Mouse (Mus musculus): ENCODE data around the gene Sel1l2. TPM values are rescaled to one million over a fixed set of nuclear protein-coding genes. Genes with fewer than 3 reads are reported as not detected.

Sel1l2 gene
- total and polyA plus RNA-seq, 3 experiments, result not detected

GRCm38 (mm10) chr2:140214519-140215027 lies 174.9 kb downstream of the Sel1l2 start:
- dilution Hi-C loops (cut with MboI; ENCODE audit: extremely low pct_ligation_motif_present, extremely low pct_unique_long_range_greater_than_20kb, low sequenced_read_pairs), result no loop called here
- no peaks in the 10 kb centered on the region for H3K36me3 ChIP-seq (replicated peaks in 1 of 2; ENCODE audit: control insufficient read depth in 1 of 2, insufficient read depth in 1 of 2, low read length in 1 of 2)
- no peak overlapping the region for H3K9ac ChIP-seq (ENCODE audit: insufficient read depth, low read depth)
- in situ Hi-C loops (cut with MboI; ENCODE audit: low pct_ligation_motif_present, low pct_unique_long_range_greater_than_20kb, low sequenced_read_pairs), result no loop called here
- H3K27ac ChIP-seq (ENCODE audit: insufficient read depth, low read depth), result no peak overlapping the region
- no peak overlapping the region for H3K4me2 ChIP-seq (ENCODE audit: insufficient read depth, low read depth, poor library complexity, severe bottlenecking)
- H3K27me3 ChIP-seq (replicated peaks), result no peaks in the 10 kb centered on the region
- no peaks in the 10 kb centered on the region for H3K9me3 ChIP-seq (replicated peaks; ENCODE audit: low read length)
- no peaks in the 10 kb centered on the region for H3K79me2 ChIP-seq (replicated peaks; ENCODE audit: control insufficient read depth, extremely low read depth, insufficient read depth, poor library complexity, severe bottlenecking)
- no peak overlapping the region for H3K4me3 ChIP-seq (replicated peaks in 1 of 3; ENCODE audit: low read depth in 2 of 3, low read length in 2 of 3, poor library complexity in 1 of 3)
- no peaks in the 10 kb centered on the region for H3K4me1 ChIP-seq (ENCODE audit: control insufficient read depth in 1 of 2, insufficient read depth in 2 of 2)
- no peak for TF ChIP-seq MYC (IDR thresholded peaks at IDR 0.05; ENCODE audit: low read depth, low read length)
- DNase-seq (ENCODE audit: extremely low read depth), result no peak

- Histone ChIP-seq H3K4me2 (ENCODE audit: insufficient read depth, low read depth, poor library complexity, severe bottlenecking) (no peak overlapping the region), H3K27ac (ENCODE audit: insufficient read depth, low read depth) (no peak overlapping the region), H3K79me2 (replicated peaks; ENCODE audit: control insufficient read depth, extremely low read depth, insufficient read depth, poor library complexity, severe bottlenecking) (no peaks in the 10 kb centered on the region), H3K27me3 (replicated peaks) (no peaks in the 10 kb centered on the region), H3K36me3 (replicated peaks in 1 of 2; ENCODE audit: control insufficient read depth in 1 of 2, insufficient read depth in 1 of 2, low read length in 1 of 2) (peaks cover 16 to 68% of the 10 kb centered on the region in 2 experiments), H3K9ac (ENCODE audit: insufficient read depth, low read depth) (no peak overlapping the region), H3K4me1 (ENCODE audit: control insufficient read depth in 1 of 2, insufficient read depth in 2 of 2) (no peaks in the 10 kb centered on the region), H3K9me3 (replicated peaks; ENCODE audit: low read length) (no peaks in the 10 kb centered on the region), H3K4me3 (replicated peaks in 1 of 3; ENCODE audit: low read depth in 2 of 3, low read length in 2 of 3, poor library complexity in 1 of 3) (no peak overlapping the region)
- in situ Hi-C loops (cut with MboI; ENCODE audit: low pct_ligation_motif_present, low pct_unique_long_range_greater_than_20kb, low sequenced_read_pairs), result no loop called here
- TF ChIP-seq CHD1 (IDR thresholded peaks at IDR 0.05; ENCODE audit: low read depth, low read length) (no peak), USF2 (conservative IDR thresholded peaks at IDR 0.05; ENCODE audit: low read depth, low read length) (no peak), TBP (conservative IDR thresholded peaks at IDR 0.05; ENCODE audit: low read depth, low read length) (no peak), MAZ (IDR thresholded peaks at IDR 0.05; ENCODE audit: low read depth, low read length) (no peak), ZC3H11A (IDR thresholded peaks at IDR 0.05; ENCODE audit: low read depth, low read length) (no peak), ZMIZ1 (IDR thresholded peaks at IDR 0.05; ENCODE audit: low read depth, low read length) (no peak), TCF12 (IDR thresholded peaks at IDR 0.05; ENCODE audit: low read depth, low read length) (no peak), ZNF384 (IDR thresholded peaks at IDR 0.05; ENCODE audit: low read depth, low read length) (no peak), EP300 (IDR thresholded peaks at IDR 0.05; ENCODE audit: low read length) (no peak), JUND (conservative IDR thresholded peaks at IDR 0.05; ENCODE audit: low read depth, low read length) (no peak), USF1 (IDR thresholded peaks at IDR 0.05; ENCODE audit: low read depth, low read length) (no peak), RCOR1 (conservative IDR thresholded peaks at IDR 0.05; ENCODE audit: low read depth, low read length) (no peak), ZKSCAN1 (IDR thresholded peaks at IDR 0.05; ENCODE audit: borderline replicate concordance, low read depth, low read length) (no peak), RAD21 (IDR thresholded peaks at IDR 0.05; ENCODE audit: low read depth, low read length) (no peak), NELFE (IDR thresholded peaks at IDR 0.05; ENCODE audit: low read depth, low read length) (no peak), MEF2A (IDR thresholded peaks at IDR 0.05; ENCODE audit: borderline replicate concordance, low read depth, low read length) (no peak), IRF4 (IDR thresholded peaks at IDR 0.05; ENCODE audit: low read depth, low read length) (no peak), MXI1 (IDR thresholded peaks at IDR 0.05; ENCODE audit: low read depth, low read length) (no peak), POLR2A (IDR thresholded peaks at IDR 0.05; ENCODE audit: low read depth, low read length) (no peak)
- dilution Hi-C loops (cut with MboI; ENCODE audit: extremely low pct_ligation_motif_present, extremely low pct_unique_long_range_greater_than_20kb, low sequenced_read_pairs), result no loop called here
- no peak for DNase-seq (ENCODE audit: extremely low read depth)
Measured at GRCm38 (mm10) chr2:140203756-140204155, 185.8 kb downstream of the Sel1l2 start.

Measured in CH12.LX (cell line).